Mouse (Mus musculus): ENCODE results near the gene Aacs.

GRCm38 (mm10) chr5:125495655-125496054, 20.0 kb downstream of the Aacs start:
- no peak for TF ChIP-seq GATA1 (IDR thresholded peaks at IDR 0.05; ENCODE audit: low read length)
- TF ChIP-seq TAL1 (IDR thresholded peaks at IDR 0.05; ENCODE audit: low read length), result no peak
